Mouse (Mus musculus) testis, adult 10 weeks (tissue): ENCODE measurements around the gene Pus7l. TPM values are rescaled to one million over a fixed set of nuclear protein-coding genes. Genes with fewer than 3 reads are reported as not detected.

ENCODE experiments used
- polyA plus RNA-seq: library from polyadenylated mRNA; stranded (reverse); fragments of 350-450 nt; fragmentation: Illumina TruSeq; extraction: RNeasy Lipid Tissue Mini Kit (QIAGEN cat#74804); gene quantifications from one replicate; pipeline ENCODE4 v1.2.3, GENCODE M21; 2014; ENCODE audit warnings: low read depth, low replicate concordance

The Pus7l gene
- 3.9 TPM for polyA plus RNA-seq

GRCm38 (mm10) chr15:94543409-94544051 lies at the start of gene Pus7l, which contains the start of gene Irak4:
Pus7l (minus strand) TSS chr15:94543547.
Irak4 (plus strand) TSS chr15:94543643.

GRCm38 (mm10) chr15:94589219-94590075 lies 46.1 kb upstream of the Pus7l start, which contains the start of gene Twf1:
Twf1 (minus strand) TSS chr15:94589889.

Other genes starting within 250 kb of the Pus7l start
- gene Adamts20, start 78.1 kb downstream of the Pus7l start, polyA plus RNA-seq = 1.8 TPM
- gene Irak4, start 96 bp upstream of the Pus7l start, polyA plus RNA-seq = 2.1 TPM
- 39.4 TPM for gene Twf1, start 46.3 kb upstream of the Pus7l start, polyA plus RNA-seq
- gene Tmem117, start 85.7 kb upstream of the Pus7l start, polyA plus RNA-seq = 3.5 TPM